Mouse (Mus musculus): ENCODE results near the gene Atp1b4.

The Atp1b4 gene

GRCm38 (mm10) chrX:38315884-38316283 is at the start of gene Atp1b4:
Gene Atp1b4, plus strand, starts transcription at chrX:38316184.
- in situ Hi-C loops (cut with MboI, MseI) = no loop called here

DNA sequence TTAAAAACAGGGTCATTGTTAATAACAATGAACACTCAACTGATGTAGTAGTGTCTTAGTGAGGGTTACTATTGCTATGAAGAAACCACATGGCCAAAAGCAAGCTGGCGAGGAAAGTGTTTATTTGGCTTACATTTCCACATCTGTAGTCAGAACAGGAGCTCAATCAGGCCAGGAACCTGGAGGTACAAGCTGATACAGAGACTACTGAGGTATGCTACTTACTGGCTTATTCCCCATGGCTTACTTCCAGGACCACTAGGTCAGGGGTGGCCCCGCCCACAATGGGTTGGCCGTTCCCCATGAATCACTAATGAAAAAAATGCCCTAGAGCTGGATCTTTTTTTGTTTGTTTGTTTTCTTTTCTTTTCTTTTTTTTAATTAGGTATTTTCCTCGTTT is 7.4 kb upstream of the Atp1b4 start:
- in situ Hi-C loops (cut with MboI, MseI) = no loop called here

- in situ Hi-C loops (cut with MboI, MseI) = no loop called here
Measured at GRCm38 (mm10) chrX:38311054-38311453, 4.9 kb upstream of the Atp1b4 start.

- in situ Hi-C loops (cut with MboI, MseI) = no loop called here
Measured at GRCm38 (mm10) chrX:38312910-38313625, 2.9 kb upstream of the Atp1b4 start.

DNA sequence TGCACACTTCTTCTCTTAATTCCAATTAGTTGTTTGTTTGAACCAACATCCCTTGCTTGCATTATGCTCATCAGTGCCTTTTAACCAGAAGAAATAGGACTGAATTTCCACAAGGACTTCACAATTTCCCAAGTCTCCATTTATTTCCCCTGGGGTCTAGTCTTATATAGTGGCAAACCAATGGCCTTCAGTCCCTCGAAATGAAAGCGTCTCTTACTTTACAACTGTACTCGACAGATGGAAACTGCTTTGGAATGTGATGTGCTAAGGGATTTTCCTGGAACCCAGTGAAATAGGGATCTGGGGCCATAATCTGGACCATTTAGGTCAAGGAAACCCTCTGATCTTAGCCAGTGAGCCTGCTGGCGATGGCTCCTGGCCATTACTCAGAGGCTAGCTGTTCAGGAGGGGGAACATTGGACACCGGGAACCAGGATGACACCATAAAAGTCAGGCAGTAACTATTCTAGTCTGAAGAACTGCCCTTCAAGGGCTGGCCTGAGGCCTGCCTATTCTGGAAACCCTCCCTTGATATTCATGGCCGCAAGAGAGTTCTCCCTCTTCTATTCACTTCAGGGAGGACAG is 2.3 kb upstream of the Atp1b4 start:
- in situ Hi-C loops (cut with MboI, MseI) = no loop called here

DNA sequence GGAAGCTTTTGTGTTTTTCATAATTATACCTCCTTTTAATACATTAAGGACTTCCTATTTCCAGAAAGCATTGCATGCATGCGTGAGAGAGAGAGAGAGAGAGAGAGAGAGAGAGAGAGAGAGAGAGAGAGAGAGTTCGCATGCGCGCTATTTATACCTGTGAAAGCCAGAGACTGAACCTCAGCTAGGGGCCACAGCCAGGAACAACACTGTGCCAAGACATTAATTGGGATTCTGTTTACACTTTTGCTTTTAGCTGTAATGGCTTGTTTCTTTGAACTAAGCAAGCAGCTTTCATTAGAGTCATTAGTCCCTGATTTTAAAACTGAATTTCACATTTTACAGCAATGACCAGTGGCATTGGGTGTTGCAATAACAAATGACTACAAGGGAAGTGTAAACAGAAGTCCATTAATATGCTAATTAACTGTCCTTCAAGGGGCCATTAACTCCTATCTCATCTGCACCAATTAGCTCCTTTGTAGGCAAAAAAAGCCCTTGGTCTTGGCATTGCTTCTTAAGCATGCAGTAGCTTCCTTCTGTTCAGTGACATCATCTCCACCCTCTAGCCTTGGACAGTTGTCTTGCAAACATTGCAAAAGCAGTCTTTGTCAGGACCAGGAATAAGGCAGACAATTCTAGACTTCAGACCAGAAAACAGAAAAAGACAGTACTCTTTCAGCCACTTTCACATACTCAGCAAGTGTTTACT is 14.9 kb downstream of the Atp1b4 start:
- in situ Hi-C loops (cut with MboI, MseI) = no loop called here

- in situ Hi-C loops (cut with MboI, MseI) = no loop called here
Measured at GRCm38 (mm10) chrX:38334329-38335279, 18.6 kb downstream of the Atp1b4 start.

DNA sequence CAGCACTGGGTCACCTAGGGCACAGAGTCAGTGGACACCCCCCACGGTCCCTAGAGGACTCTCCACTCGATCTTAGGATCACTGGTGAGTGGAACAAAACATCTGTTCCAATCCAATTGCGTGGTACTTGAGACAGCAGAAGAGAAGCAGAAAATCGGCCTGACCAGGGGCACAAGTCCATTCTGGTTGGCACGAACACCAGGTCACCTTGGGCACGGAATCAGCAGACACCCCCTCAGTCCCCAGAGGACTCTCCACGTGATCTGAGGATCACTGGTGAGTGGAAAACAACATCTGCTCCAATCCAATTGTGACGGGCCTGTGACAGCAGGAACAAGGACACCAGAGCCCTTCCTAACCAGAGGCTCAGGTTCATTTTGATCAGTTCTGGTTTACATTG is 46.0 kb downstream of the Atp1b4 start:
- in situ Hi-C loops (cut with MboI, MseI) = loop anchor here (25.0 kb wide), 1 partner anchor 1075 kb away; no protein-coding TSS in a partner anchor

GRCm38 (mm10) chrX:38364621-38365020 is 48.6 kb downstream of the Atp1b4 start:
- in situ Hi-C loops (cut with MboI, MseI) = loop anchor here (25.0 kb wide), 1 partner anchor 1073 kb away; no protein-coding TSS in a partner anchor

- in situ Hi-C loops (cut with MboI, MseI) = loop anchor here (25.0 kb wide), 1 partner anchor 1064 kb away; no protein-coding TSS in a partner anchor
Measured at GRCm38 (mm10) chrX:38373169-38373568, 57.2 kb downstream of the Atp1b4 start.

Data from T-helper 1 cell (primary cell).